Mouse (Mus musculus): ENCODE measurements around the gene Csad.

GRCm38 (mm10) chr15:102149561-102149960, 55.0 kb downstream of the Csad start:
- TF ChIP-seq POLR2A (IDR thresholded peaks at IDR 0.05; ENCODE audit: extremely low read depth, insufficient read depth, low read length): no peak
- no peak for TF ChIP-seq CTCF (IDR thresholded peaks at IDR 0.05; ENCODE audit: extremely low read depth, insufficient read depth, low read length)

Data from cortical plate, adult 2 months (tissue).